Mouse (Mus musculus): ENCODE measurements around the gene 2310030G06Rik.

The 2310030G06Rik gene

DNA sequence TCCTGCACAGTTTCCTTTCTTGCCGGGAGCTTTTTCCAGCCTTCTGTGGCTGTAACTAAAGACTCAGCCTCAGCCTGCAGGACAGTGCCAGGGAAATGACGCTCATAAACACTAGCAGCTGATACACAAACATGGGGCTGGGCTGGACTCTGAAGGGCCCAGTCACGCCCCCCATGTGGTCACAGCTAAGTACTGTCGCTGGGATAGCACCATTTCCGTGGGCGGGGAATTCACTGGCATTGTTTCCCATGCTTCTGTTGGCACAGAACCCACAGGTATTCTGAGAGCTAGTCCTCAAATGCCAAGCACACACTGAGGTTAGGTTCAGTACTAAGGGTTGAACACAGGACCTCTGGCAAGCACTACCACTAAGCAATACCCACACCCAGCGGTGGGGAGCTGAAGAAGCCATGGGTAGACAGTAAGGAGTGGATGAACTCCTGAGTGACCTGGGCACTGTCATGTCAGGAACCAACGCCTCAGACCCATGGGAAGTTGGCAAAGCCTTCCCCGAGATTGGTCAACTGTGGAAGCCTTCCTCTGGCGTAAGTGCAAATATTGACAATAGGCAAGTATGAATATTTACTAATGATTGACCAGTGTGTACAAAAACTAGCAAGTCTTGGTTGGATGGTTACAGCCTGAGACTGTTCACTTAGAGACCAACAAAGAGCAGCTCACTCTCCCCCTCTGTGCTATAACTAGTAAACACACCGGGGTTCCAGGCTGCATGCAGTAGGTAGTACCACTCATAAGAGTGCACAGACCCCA, 45.2 kb downstream of the 2310030G06Rik start:
- DNase-seq (ENCODE audit: low spot score) = peak; percentile 92

DNA sequence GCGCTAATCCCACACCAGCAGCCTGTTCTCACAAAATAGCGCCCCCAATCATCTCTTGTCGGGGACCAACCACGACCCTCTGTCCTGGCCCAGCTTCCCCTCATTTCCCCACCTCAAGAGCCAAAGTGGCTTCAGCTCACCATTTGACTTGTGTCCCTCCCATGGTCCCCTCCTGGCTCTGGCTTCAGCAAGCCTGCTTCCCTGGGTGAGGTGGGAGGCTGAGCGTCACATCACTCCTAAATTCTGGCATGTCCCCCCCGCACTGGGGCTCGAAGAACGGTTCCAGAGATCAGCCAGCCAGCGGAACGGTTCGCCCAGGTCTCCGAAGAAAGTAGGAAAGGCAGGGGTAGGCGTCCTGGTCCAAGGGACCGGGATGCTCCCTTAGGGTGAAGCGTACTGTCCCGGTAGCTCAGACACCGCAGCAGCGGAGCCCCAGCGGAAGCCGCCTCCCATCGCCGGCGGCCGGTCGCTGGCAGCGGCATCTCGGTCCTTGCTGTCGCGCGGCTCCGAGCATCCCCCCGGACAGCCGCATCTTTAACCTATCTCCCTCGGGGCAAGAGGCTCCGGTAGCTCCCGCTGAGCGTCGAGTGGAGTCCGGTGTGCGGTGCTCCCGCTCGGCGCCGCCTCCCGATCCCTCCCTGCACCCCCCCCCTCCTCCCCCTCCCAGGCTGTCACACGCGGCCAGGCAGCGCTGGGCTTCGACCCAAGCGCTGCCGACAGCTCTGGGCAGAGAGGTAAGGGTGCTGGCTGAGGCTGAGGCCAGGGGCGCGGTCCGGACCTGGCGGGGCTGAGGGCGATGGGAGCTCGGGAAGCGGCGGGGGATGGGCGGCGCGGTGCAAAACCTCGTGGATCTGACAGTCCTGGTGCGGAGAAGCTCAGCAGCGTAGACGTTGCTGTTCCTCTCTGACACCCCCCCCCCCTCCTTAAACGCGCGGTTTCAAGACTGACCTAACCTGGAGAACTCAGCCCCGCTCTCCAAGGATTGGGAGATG, 47.6 kb downstream of the 2310030G06Rik start:
- DNase-seq (ENCODE audit: low spot score) = peak; percentile 32

DNA sequence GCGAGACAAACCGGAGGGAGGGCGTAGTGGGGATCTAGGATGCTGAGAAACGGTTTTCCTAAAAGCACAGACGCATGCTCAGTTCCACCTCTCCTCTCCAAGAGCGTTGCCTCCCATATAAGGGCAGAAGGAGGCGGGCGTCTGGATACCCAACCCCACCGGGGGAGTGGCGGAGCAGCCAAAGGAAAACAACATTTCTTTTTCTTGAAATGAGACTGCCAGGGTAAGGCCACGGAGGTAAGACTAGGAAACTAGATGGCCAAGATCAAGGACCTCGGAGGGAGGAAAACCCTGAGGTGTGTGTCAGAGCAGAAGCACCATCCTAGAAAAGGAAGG, 48.7 kb downstream of the 2310030G06Rik start:
- DNase-seq (ENCODE audit: low spot score) = peak; percentile 85

DNA sequence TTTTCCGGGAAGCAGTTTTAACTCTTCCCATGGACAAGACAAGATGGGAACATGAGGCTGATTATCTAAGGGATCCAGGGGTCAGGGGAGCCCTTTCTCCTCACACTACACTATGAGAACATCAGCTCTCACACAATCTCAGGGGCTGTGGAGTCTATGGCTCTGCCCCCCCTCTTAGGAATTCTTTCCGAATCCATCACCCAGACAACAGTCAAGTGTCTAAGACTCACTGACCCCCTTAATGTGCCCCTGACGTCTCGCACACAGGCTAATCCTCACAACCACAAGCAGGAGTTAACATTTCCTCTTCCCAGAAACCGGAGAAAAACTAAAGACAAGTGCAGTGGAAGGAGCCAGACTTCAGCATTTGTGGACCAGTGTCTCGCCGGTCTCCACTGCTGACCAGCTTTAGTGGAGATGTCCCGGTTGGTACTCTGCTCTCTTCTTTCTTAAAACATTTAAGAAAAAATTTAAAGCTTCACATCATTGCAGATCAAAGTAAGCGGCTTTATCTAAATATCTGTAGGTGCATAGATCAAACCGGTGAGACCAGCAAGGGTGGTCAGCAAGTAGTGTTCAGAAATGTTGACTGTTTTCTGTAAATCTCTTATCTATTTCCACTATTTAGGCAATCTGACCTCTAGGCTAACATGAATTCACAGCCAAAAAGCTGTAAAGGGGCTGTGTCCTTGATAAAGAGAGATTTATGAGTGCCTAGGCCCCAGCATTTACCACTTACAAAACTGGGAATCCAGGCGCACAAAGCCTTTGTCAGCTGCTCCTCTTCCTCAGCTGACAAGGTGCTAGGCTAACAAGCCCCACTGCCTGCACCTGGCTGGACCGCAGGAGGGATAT, 49.3 kb downstream of the 2310030G06Rik start:
- no peak for DNase-seq (ENCODE audit: low spot score)

DNA sequence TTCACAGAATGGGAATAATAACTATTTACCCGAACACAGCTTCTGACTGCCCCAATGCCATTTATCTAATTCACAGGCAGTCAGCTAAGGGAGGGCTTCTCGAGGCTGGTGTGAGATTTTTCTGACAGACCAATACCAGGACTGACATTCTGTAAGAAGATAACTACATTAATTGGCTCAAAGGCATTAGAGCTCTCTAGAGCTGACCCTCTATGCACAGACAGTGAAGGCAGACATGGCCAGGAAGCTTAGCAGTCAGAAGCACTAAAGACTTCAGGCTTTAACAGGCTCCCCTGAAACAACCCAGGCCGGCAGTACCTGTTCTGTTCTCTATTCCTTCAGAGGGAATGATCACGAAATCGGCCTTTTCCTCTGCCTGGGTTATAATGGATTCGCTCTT, 51.2 kb downstream of the 2310030G06Rik start:
- DNase-seq (ENCODE audit: low spot score) = no peak

DNA sequence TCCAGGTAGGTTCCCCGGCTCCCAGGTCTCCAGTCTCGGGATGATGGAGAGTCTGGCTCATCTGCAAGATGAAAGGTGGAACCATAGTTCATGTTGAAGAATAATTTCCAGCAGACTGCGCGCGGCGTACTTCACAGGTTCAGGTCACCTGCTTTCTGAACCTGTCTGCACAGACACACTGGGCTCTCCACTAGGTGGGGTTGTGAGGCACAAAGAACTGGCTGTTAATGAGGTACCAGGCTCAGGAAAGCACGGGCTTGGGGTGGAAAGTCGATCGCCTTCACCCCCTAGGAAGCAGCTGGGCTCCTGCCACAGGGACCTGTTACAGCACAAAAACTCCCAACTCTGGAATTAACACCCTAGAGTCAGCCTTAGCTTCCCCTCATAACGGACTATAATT, 52.7 kb downstream of the 2310030G06Rik start:
- peak; percentile 74 for DNase-seq (ENCODE audit: low spot score)

DNA sequence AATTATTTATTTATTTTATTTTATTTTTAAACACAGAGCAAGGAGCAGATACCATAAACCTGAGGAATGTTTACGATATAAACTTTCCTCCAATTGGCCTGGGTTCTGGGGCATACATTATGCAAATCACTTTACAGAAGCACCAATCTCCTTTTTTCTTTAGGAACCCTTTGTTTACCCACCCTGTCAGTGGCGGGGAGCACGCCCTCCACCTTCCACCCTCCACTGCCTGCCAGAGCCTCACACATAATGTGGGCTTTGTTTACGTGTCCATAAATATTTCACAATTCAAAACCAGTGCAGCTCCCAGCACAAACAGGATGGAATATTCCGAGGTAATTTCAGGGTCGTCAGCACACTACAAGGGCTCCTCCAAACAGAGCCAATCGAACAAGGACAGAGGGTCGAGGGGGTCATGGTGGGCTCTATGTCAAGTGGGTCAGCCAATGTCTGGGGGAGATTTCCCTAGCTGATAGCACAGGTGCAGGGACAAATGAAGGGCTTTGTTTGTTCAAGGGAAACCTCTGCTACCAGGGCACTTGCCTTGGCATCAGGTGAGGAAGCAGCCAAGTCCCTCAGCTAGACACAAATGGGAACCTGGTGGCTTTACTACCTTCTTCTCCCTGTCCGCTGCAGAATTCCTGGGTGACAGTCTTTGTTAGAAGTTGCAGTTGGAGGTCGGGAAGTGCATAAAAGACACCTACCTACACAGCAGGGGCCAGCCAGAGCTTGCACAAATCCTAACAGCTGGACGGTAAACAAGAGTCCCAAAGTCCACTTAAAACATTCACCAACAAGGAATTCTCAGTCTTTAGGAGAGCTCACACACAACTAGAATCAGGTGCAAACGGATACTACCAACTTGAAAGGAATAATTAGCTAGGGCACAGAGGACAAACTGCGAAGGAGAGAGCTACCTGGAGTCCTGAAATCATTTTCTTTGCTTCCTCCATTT, 53.4 kb downstream of the 2310030G06Rik start:
- DNase-seq (ENCODE audit: low spot score) = no peak
